Mouse (Mus musculus) liver, embryonic 12.5 days (tissue): ENCODE results near the gene Ptprc. TPM values are rescaled to one million over a fixed set of nuclear protein-coding genes. Genes with fewer than 3 reads are reported as not detected.

ENCODE experiments used
- ATAC-seq: fragments of 200-750 bp; cut with Nextera tagmentation; 2 replicates; pipeline ENCODE4 v1.8.0; 2017; ENCODE audit warnings: moderate number of reproducible peaks, mild to moderate bottlenecking, moderate library complexity
- H3K27ac ChIP-seq: fragments of 300-500 bp; sonication (generic); 2 replicates; pipeline ENCODE4 v1.5.1; 2016; ENCODE audit warnings: mild to moderate bottlenecking
- H3K27me3 ChIP-seq: fragments of 300-500 bp; sonication (generic); replicated peaks from 2 replicates; pipeline ENCODE4 v1.6.1; 2016; ENCODE audit warnings: mild to moderate bottlenecking, moderate library complexity
- H3K36me3 ChIP-seq: fragments of 300-500 bp; sonication (generic); 2 replicates; pipeline ENCODE4 v1.6.1; 2016; ENCODE audit warnings: mild to moderate bottlenecking, moderate library complexity
- H3K4me1 ChIP-seq: fragments of 300-500 bp; sonication (generic); 2 replicates; pipeline ENCODE4 v1.6.1; 2016
- H3K4me2 ChIP-seq: fragments of 300-500 bp; sonication (generic); 2 replicates; pipeline ENCODE4 v1.6.1; 2016; ENCODE audit warnings: mild to moderate bottlenecking, moderate library complexity
- H3K4me3 ChIP-seq: fragments of 300-500 bp; sonication (generic); 2 replicates; pipeline ENCODE4 v1.5.1; 2016; ENCODE audit warnings: mild to moderate bottlenecking, moderate library complexity
- H3K9ac ChIP-seq: fragments of 300-500 bp; sonication (generic); 2 replicates; pipeline ENCODE4 v1.6.1; 2016; ENCODE audit warnings: mild to moderate bottlenecking, moderate library complexity
- H3K9me3 ChIP-seq: fragments of 300-500 bp; sonication (generic); replicated peaks from 2 replicates; pipeline ENCODE4 v1.6.1; 2016; ENCODE audit warnings: mild to moderate bottlenecking, moderate library complexity
- WGBS: fragments of 180-500 bp; shearing (Covaris S2); methylation state at CpG from one replicate; pipeline ENCODE4 v1.1.7; 2016; ENCODE audit not compliant: insufficient replicate concordance; 5-methylcytosine and 5-hydroxymethylcytosine counted together
- polyA plus RNA-seq: library from polyadenylated mRNA; unstranded; fragments of >200 nt; fragmentation: Nextera tagmentation; extraction: Ambion mirVana; gene quantifications from 2 replicates; pipeline ENCODE4 v1.2.1, GENCODE M21; 2016

Gene Ptprc
- polyA plus RNA-seq, 1 experiment from 2014 or later: 6.0 TPM

- H3K4me3 ChIP-seq: no peak overlapping the region
- H3K27me3 ChIP-seq: no peaks in the 10 kb centered on the region
- no peaks in the 10 kb centered on the region for H3K36me3 ChIP-seq
- H3K9me3 ChIP-seq: no peaks in the 10 kb centered on the region
- no peak overlapping the region for H3K27ac ChIP-seq
- H3K9ac ChIP-seq: no peak overlapping the region
- ATAC-seq: no peak
- no peaks in the 10 kb centered on the region for H3K4me1 ChIP-seq
- no peak overlapping the region for H3K4me2 ChIP-seq
- 29% methylated on average over 1 of the region's 1 CpGs for WGBS
Measured at GRCm38 (mm10) chr1:138125281-138125680, 50.2 kb downstream of the Ptprc start.

GRCm38 (mm10) chr1:138123866-138124265 lies 51.6 kb downstream of the Ptprc start:
- Histone ChIP-seq H3K36me3 (no peaks in the 10 kb centered on the region), H3K9ac (no peak overlapping the region), H3K4me3 (no peak overlapping the region), H3K27me3 (no peaks in the 10 kb centered on the region), H3K4me2 (no peak overlapping the region), H3K27ac (no peak overlapping the region), H3K4me1 (no peaks in the 10 kb centered on the region), H3K9me3 (no peaks in the 10 kb centered on the region)
- 36% methylated on average over 3 of the region's 3 CpGs for WGBS
- ATAC-seq: no peak; the same call in 1 of the 2 replicates

GRCm38 (mm10) chr1:138119895-138120294 lies 55.6 kb downstream of the Ptprc start:
- H3K4me1 ChIP-seq: no peaks in the 10 kb centered on the region
- H3K27ac ChIP-seq: no peak overlapping the region
- H3K27me3 ChIP-seq: no peaks in the 10 kb centered on the region
- no peak overlapping the region for H3K4me3 ChIP-seq
- 54% methylated on average over 12 of the region's 12 CpGs for WGBS
- no peak overlapping the region for H3K9ac ChIP-seq
- ATAC-seq: no peak
- H3K9me3 ChIP-seq: no peaks in the 10 kb centered on the region
- no peak overlapping the region for H3K4me2 ChIP-seq
- no peaks in the 10 kb centered on the region for H3K36me3 ChIP-seq

- H3K9me3 ChIP-seq: no peaks in the 10 kb centered on the region
- H3K4me3 ChIP-seq: no peak overlapping the region
- H3K27ac ChIP-seq: no peak overlapping the region
- WGBS: 59% methylated on average over 1 of the region's 1 CpGs
- H3K4me2 ChIP-seq: no peak overlapping the region
- no peaks in the 10 kb centered on the region for H3K4me1 ChIP-seq
- no peak overlapping the region for H3K9ac ChIP-seq
- no peak for ATAC-seq
- no peaks in the 10 kb centered on the region for H3K27me3 ChIP-seq
- H3K36me3 ChIP-seq: no peaks in the 10 kb centered on the region
Measured at GRCm38 (mm10) chr1:138093219-138093618, 82.3 kb downstream of the Ptprc start.

- H3K4me2 ChIP-seq: no peak overlapping the region
- no peak overlapping the region for H3K9ac ChIP-seq
- no peaks in the 10 kb centered on the region for H3K9me3 ChIP-seq
- no peaks in the 10 kb centered on the region for H3K27me3 ChIP-seq
- no peaks in the 10 kb centered on the region for H3K4me1 ChIP-seq
- no peak overlapping the region for H3K27ac ChIP-seq
- no peak for ATAC-seq
- WGBS: 35% methylated on average over 1 of the region's 1 CpGs
- H3K4me3 ChIP-seq: no peak overlapping the region
- no peaks in the 10 kb centered on the region for H3K36me3 ChIP-seq
Measured at GRCm38 (mm10) chr1:138085810-138086209, 89.7 kb downstream of the Ptprc start.

GRCm38 (mm10) chr1:138083707-138084106 lies 91.8 kb downstream of the Ptprc start:
- no peaks in the 10 kb centered on the region for H3K36me3 ChIP-seq
- no peaks in the 10 kb centered on the region for H3K4me1 ChIP-seq
- ATAC-seq: no peak
- no peak overlapping the region for H3K9ac ChIP-seq
- H3K4me3 ChIP-seq: no peak overlapping the region
- no peak overlapping the region for H3K4me2 ChIP-seq
- H3K27me3 ChIP-seq: no peaks in the 10 kb centered on the region
- H3K27ac ChIP-seq: no peak overlapping the region
- no peaks in the 10 kb centered on the region for H3K9me3 ChIP-seq

GRCm38 (mm10) chr1:138080308-138080707 lies 95.2 kb downstream of the Ptprc start:
- Histone ChIP-seq H3K27me3 (no peaks in the 10 kb centered on the region), H3K4me1 (no peaks in the 10 kb centered on the region), H3K9me3 (no peaks in the 10 kb centered on the region), H3K4me2 (no peak overlapping the region), H3K36me3 (no peaks in the 10 kb centered on the region), H3K27ac (no peak overlapping the region), H3K9ac (no peak overlapping the region), H3K4me3 (no peak overlapping the region)
- WGBS: 85% methylated on average over 1 of the region's 1 CpGs
- ATAC-seq: no peak

GRCm38 (mm10) chr1:138044196-138044945 lies 131.1 kb downstream of the Ptprc start:
- Histone ChIP-seq H3K4me1 (no peaks in the 10 kb centered on the region), H3K36me3 (no peaks in the 10 kb centered on the region), H3K9me3 (no peaks in the 10 kb centered on the region), H3K4me2 (no peak overlapping the region), H3K9ac (no peak overlapping the region), H3K27me3 (no peaks in the 10 kb centered on the region), H3K27ac (no peak overlapping the region), H3K4me3 (no peak overlapping the region)
- WGBS: 31% methylated on average over 10 of the region's 10 CpGs
- no peak for ATAC-seq

GRCm38 (mm10) chr1:138040556-138040955 lies 135.0 kb downstream of the Ptprc start:
- H3K4me2 ChIP-seq: no peak overlapping the region
- no peak overlapping the region for H3K27ac ChIP-seq
- no peaks in the 10 kb centered on the region for H3K27me3 ChIP-seq
- no peaks in the 10 kb centered on the region for H3K9me3 ChIP-seq
- H3K4me3 ChIP-seq: no peak overlapping the region
- 57% methylated on average over 5 of the region's 5 CpGs for WGBS
- no peaks in the 10 kb centered on the region for H3K4me1 ChIP-seq
- ATAC-seq: no peak
- no peak overlapping the region for H3K9ac ChIP-seq
- no peaks in the 10 kb centered on the region for H3K36me3 ChIP-seq

- WGBS: 7% methylated on average over 1 of the region's 1 CpGs
- ATAC-seq: no peak
- no peaks in the 10 kb centered on the region for H3K4me1 ChIP-seq
- H3K4me3 ChIP-seq: no peak overlapping the region
- H3K9ac ChIP-seq: no peak overlapping the region
- no peak overlapping the region for H3K4me2 ChIP-seq
- no peaks in the 10 kb centered on the region for H3K27me3 ChIP-seq
- H3K9me3 ChIP-seq: no peaks in the 10 kb centered on the region
- H3K27ac ChIP-seq: no peak overlapping the region
- H3K36me3 ChIP-seq: no peaks in the 10 kb centered on the region
Measured at GRCm38 (mm10) chr1:138039201-138039600, 136.3 kb downstream of the Ptprc start.

- no peak overlapping the region for H3K4me2 ChIP-seq
- no peak overlapping the region for H3K27ac ChIP-seq
- no peak overlapping the region for H3K4me3 ChIP-seq
- no peaks in the 10 kb centered on the region for H3K4me1 ChIP-seq
- H3K36me3 ChIP-seq: no peaks in the 10 kb centered on the region
- WGBS: 63% methylated on average over 5 of the region's 5 CpGs
- no peaks in the 10 kb centered on the region for H3K27me3 ChIP-seq
- ATAC-seq: no peak
- H3K9me3 ChIP-seq: no peaks in the 10 kb centered on the region
- H3K9ac ChIP-seq: no peak overlapping the region
Measured at GRCm38 (mm10) chr1:138037484-138037883, 138.0 kb downstream of the Ptprc start.

GRCm38 (mm10) chr1:138029649-138030048 lies 145.9 kb downstream of the Ptprc start:
- Histone ChIP-seq H3K27me3 (no peaks in the 10 kb centered on the region), H3K9ac (no peak overlapping the region), H3K9me3 (no peaks in the 10 kb centered on the region), H3K4me1 (no peaks in the 10 kb centered on the region), H3K4me3 (no peak overlapping the region), H3K4me2 (no peak overlapping the region), H3K36me3 (no peaks in the 10 kb centered on the region), H3K27ac (no peak overlapping the region)
- ATAC-seq: no peak
- WGBS: 58% methylated on average over 4 of the region's 4 CpGs

- ATAC-seq: no peak
- Histone ChIP-seq H3K27ac (no peak overlapping the region), H3K9ac (no peak overlapping the region), H3K36me3 (no peaks in the 10 kb centered on the region), H3K4me2 (no peak overlapping the region), H3K4me1 (no peaks in the 10 kb centered on the region), H3K9me3 (no peaks in the 10 kb centered on the region), H3K4me3 (no peak overlapping the region), H3K27me3 (no peaks in the 10 kb centered on the region)
- 68% methylated on average over 1 of the region's 1 CpGs for WGBS
Measured at GRCm38 (mm10) chr1:138025298-138025697, 150.2 kb downstream of the Ptprc start.
